Mouse (Mus musculus) CH12.LX (cell line): Measurements from ENCODE around the gene Gm17416. TPM values are rescaled to one million over a fixed set of nuclear protein-coding genes. Genes with fewer than 3 reads are reported as not detected.

Source experiments
- DNase-seq: peaks from one replicate; pipeline ENCODE4 v3.0.0-alpha.2; 2013; ENCODE audit errors: extremely low read depth
- H3K27ac ChIP-seq: 2 replicates; pipeline ENCODE4 v1.5.1; 2012; ENCODE audit warnings: low read depth, mild to moderate bottlenecking, control low read depth, moderate library complexity; ENCODE audit not compliant: insufficient read depth
- H3K27me3 ChIP-seq: replicated peaks from 2 replicates; pipeline ENCODE3; 2012; ENCODE audit warnings: inconsistent platforms
- H3K36me3 ChIP-seq, 2 experiments: replicated peaks in 1 of 2; 2 replicates each; pipeline versions ENCODE3 to v1.6.1; 2012; ENCODE audit warnings: inconsistent platforms in 1 of 2, low read length in 1 of 2, mild to moderate bottlenecking in 1 of 2, mixed read lengths in 1 of 2, moderate library complexity in 1 of 2; ENCODE audit not compliant: control insufficient read depth in 1 of 2, insufficient read depth in 1 of 2
- H3K4me1 ChIP-seq, 2 experiments: 2 replicates each; pipeline ENCODE4 v1.6.1; 2012; ENCODE audit warnings: inconsistent platforms in 1 of 2, moderate library complexity in 1 of 2; ENCODE audit not compliant: insufficient read depth in 2 of 2, control insufficient read depth in 1 of 2
- H3K4me2 ChIP-seq: 2 replicates; pipeline ENCODE4 v1.6.1; 2012; ENCODE audit warnings: low read depth, mild to moderate bottlenecking, control low read depth; ENCODE audit not compliant: poor library complexity, insufficient read depth, severe bottlenecking
- H3K4me3 ChIP-seq, 3 experiments: fragments of 150-350 bp in 1 of 3; sonication (generic) in 1 of 3; replicated peaks in 1 of 3; 2 replicates each; pipeline versions ENCODE3 to v1.5.1; 2011 to 2012; ENCODE audit warnings: low read depth in 2 of 3, low read length in 2 of 3, mild to moderate bottlenecking in 2 of 3, moderate library complexity in 2 of 3, control low read depth in 1 of 3, improper control_type of control experiment in 1 of 3, inconsistent platforms in 1 of 3, mixed read lengths in 1 of 3; ENCODE audit not compliant: poor library complexity in 1 of 3
- H3K79me2 ChIP-seq: replicated peaks from 2 replicates; pipeline ENCODE4 v1.6.1; 2012; ENCODE audit warnings: mild to moderate bottlenecking, moderate library complexity; ENCODE audit not compliant: control insufficient read depth, poor library complexity, insufficient read depth, severe bottlenecking; ENCODE audit errors: extremely low read depth
- H3K9ac ChIP-seq: 2 replicates; pipeline ENCODE4 v1.6.1; 2012; ENCODE audit warnings: low read depth, mild to moderate bottlenecking, control low read depth, moderate library complexity; ENCODE audit not compliant: insufficient read depth
- H3K9me3 ChIP-seq: replicated peaks from 2 replicates; pipeline ENCODE3; 2012; ENCODE audit warnings: low read length, inconsistent platforms, mixed read lengths
- CHD1 ChIP-seq: IDR thresholded peaks from 2 replicates; pipeline ENCODE4 v1.6.1; 2012; ENCODE audit warnings: low read depth, low read length, improper control_type of control experiment, inconsistent platforms
- CHD2 ChIP-seq: IDR thresholded peaks from 2 replicates; pipeline ENCODE4 v1.6.1; 2011; ENCODE audit warnings: low read length, improper control_type of control experiment
- CTCF ChIP-seq, 2 experiments: IDR thresholded peaks in 1 of 2; conservative IDR thresholded peaks in 1 of 2; 2 replicates each; pipeline ENCODE4 v1.5.1; 2011 to 2012; ENCODE audit warnings: low read depth in 2 of 2, low read length in 2 of 2, improper control_type of control experiment in 1 of 2, inconsistent platforms in 1 of 2, mild to moderate bottlenecking in 1 of 2, moderate library complexity in 1 of 2
- E2F4 ChIP-seq: IDR thresholded peaks from 2 replicates; pipeline ENCODE4 v1.6.1; 2011; ENCODE audit warnings: low read depth, low read length, improper control_type of control experiment; ENCODE audit not compliant: insufficient replicate concordance
- ELF1 ChIP-seq: IDR thresholded peaks from 2 replicates; pipeline ENCODE4 v1.6.1; 2014; ENCODE audit warnings: low read depth, mild to moderate bottlenecking, inconsistent platforms, low read length, improper control_type of control experiment
- GABPA ChIP-seq: IDR thresholded peaks from 2 replicates; pipeline ENCODE4 v1.6.1; 2012; ENCODE audit warnings: low read depth, low read length, improper control_type of control experiment, inconsistent platforms; ENCODE audit not compliant: insufficient replicate concordance
- HCFC1 ChIP-seq: IDR thresholded peaks from 2 replicates; pipeline ENCODE4 v1.6.1; 2012; ENCODE audit warnings: low read depth, mild to moderate bottlenecking, inconsistent platforms, low read length, improper control_type of control experiment
- IRF4 ChIP-seq: IDR thresholded peaks from 2 replicates; pipeline ENCODE4 v1.6.1; 2014; ENCODE audit warnings: low read depth, mild to moderate bottlenecking, inconsistent platforms, low read length, improper control_type of control experiment
- JUN ChIP-seq: IDR thresholded peaks from 2 replicates; pipeline ENCODE4 v1.6.1; 2011; ENCODE audit warnings: low read depth, mild to moderate bottlenecking, low read length, improper control_type of control experiment, moderate library complexity; ENCODE audit not compliant: insufficient read depth
- MAX ChIP-seq: IDR thresholded peaks from 2 replicates; pipeline ENCODE4 v1.6.1; 2011; ENCODE audit warnings: low read length, improper control_type of control experiment
- MAZ ChIP-seq: IDR thresholded peaks from 2 replicates; pipeline ENCODE4 v1.6.1; 2012; ENCODE audit warnings: low read depth, mild to moderate bottlenecking, inconsistent platforms, low read length, improper control_type of control experiment, moderate library complexity
- MXI1 ChIP-seq: IDR thresholded peaks from 2 replicates; pipeline ENCODE4 v1.6.1; 2011; ENCODE audit warnings: mild to moderate bottlenecking, low read depth, low read length, improper control_type of control experiment
- MYC ChIP-seq: IDR thresholded peaks from 2 replicates; pipeline ENCODE4 v1.6.1; 2011; ENCODE audit warnings: low read depth, mild to moderate bottlenecking, improper control_type of control experiment, low read length
- NELFE ChIP-seq: IDR thresholded peaks from 2 replicates; pipeline ENCODE4 v1.6.1; 2011; ENCODE audit warnings: low read depth, low read length, improper control_type of control experiment
- POLR2AphosphoS2 ChIP-seq: IDR thresholded peaks from 2 replicates; pipeline ENCODE4 v1.6.1; 2011; ENCODE audit warnings: low read depth, low read length, improper control_type of control experiment
- RAD21 ChIP-seq: IDR thresholded peaks from 2 replicates; pipeline ENCODE4 v1.6.1; 2011; ENCODE audit warnings: low read depth, mild to moderate bottlenecking, low read length, improper control_type of control experiment, moderate library complexity
- SMC3 ChIP-seq: IDR thresholded peaks from 2 replicates; pipeline ENCODE4 v1.6.1; 2011; ENCODE audit warnings: low read depth, low read length, improper control_type of control experiment
- TCF12 ChIP-seq: IDR thresholded peaks from 2 replicates; pipeline ENCODE4 v1.6.1; 2014; ENCODE audit warnings: low read depth, mild to moderate bottlenecking, inconsistent platforms, low read length, improper control_type of control experiment
- USF2 ChIP-seq: conservative IDR thresholded peaks from 2 replicates; pipeline ENCODE4 v1.6.1; 2011; ENCODE audit warnings: low read depth, low read length, improper control_type of control experiment
- ZC3H11A ChIP-seq: IDR thresholded peaks from 2 replicates; pipeline ENCODE4 v1.6.1; 2012; ENCODE audit warnings: low read depth, mild to moderate bottlenecking, inconsistent platforms, low read length, improper control_type of control experiment
- ZKSCAN1 ChIP-seq: IDR thresholded peaks from 2 replicates; pipeline ENCODE4 v1.6.1; 2012; ENCODE audit warnings: low read depth, inconsistent platforms, low read length, improper control_type of control experiment, borderline replicate concordance
- ZMIZ1 ChIP-seq: IDR thresholded peaks from 2 replicates; pipeline ENCODE4 v1.6.1; 2012; ENCODE audit warnings: low read depth, mild to moderate bottlenecking, inconsistent platforms, low read length, improper control_type of control experiment
- ZNF384 ChIP-seq: IDR thresholded peaks from 2 replicates; pipeline ENCODE4 v1.6.1; 2012; ENCODE audit warnings: low read depth, low read length, improper control_type of control experiment, inconsistent platforms
- dilution Hi-C: fragments of 300-500 bp; cut with MboI; formaldehyde crosslinking; loops from 2 replicates; pipeline ENCODE4 v1.14.3; 2020; ENCODE audit warnings: low sequenced_read_pairs; ENCODE audit not compliant: extremely low pct_unique_long_range_greater_than_20kb, extremely low pct_ligation_motif_present
- in situ Hi-C: fragments of 300-500 bp; cut with MboI; formaldehyde crosslinking; loops from 3 replicates; pipeline ENCODE4 v1.14.3; 2019; ENCODE audit warnings: low sequenced_read_pairs, low pct_ligation_motif_present, low pct_unique_long_range_greater_than_20kb, mixed read lengths
- polyA plus RNA-seq: library from polyadenylated mRNA; unstranded; fragments of >175 nt; gene quantifications from 2 replicates; pipeline ENCODE4 v1.2.1, GENCODE M21; 2012; ENCODE audit warnings: low read depth; ENCODE audit not compliant: insufficient read length
- total RNA-seq, 2 experiments: library from RNA; depleted of rRNA; stranded (reverse); fragments of 300-350 nt in 1 of 2; fragments of >200 nt in 1 of 2; gene quantifications; 2 replicates each; pipeline ENCODE4 v1.2.3; 2012 to 2014

Gene Gm17416
- total and polyA plus RNA-seq, 3 experiments: not detected

DNA sequence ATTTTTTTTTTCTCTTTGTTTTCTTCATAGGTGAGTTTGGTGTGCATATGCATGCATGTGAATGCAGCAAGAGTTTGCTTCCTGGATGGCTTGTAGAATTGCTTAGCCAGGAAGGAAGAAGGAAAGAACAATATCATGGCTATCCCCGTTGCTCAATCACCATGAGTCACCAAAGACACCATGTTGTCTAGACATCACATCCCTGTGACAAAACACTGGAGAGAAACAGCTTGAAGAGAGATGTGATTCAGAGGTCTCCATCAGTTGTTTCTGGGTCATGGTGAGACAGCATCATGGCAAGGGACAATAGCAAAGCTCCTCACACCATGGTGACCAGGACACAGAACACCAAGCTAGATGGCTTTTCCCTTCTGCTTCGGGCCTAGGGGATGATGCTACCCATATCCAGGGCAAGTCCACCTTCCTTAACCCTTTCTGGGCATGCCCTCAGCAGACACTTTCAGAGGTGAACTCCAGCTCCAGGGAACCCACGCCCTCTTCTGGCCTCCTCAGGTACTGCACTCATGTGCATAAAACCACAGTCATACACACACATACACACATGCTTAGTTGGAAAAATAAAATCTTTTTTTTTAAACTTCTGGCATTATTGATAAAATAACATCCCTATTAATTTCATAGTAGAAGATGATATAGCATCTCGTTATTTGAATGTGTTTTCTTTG lies 32.3 kb downstream of the Gm17416 start:
- Histone ChIP-seq H3K9ac (no peak overlapping the region), H3K36me3 (no peaks in the 10 kb centered on the region), H3K27ac (no peak overlapping the region), H3K4me2 (no peak overlapping the region), H3K79me2 (no peaks in the 10 kb centered on the region), H3K9me3 (peaks cover 9% of the 10 kb centered on the region), H3K4me1 (peaks cover 3 to 9% of the 10 kb centered on the region in 2 experiments; a peak in 2 of 4 replicates), H3K27me3 (peaks cover 7% of the 10 kb centered on the region), H3K4me3 (no peak overlapping the region)
- TF ChIP-seq E2F4 (no peak), CTCF (conservative IDR thresholded peaks at IDR 0.05 in 1 of 2, IDR thresholded peaks at IDR 0.05 in 1 of 2; ENCODE audit: low read depth in 2 of 2, low read length in 2 of 2) (0 out of 4 replicates have a peak, but pooled peaks have one; percentile 22 to 30)
- in situ Hi-C loops: no loop called here
- no peak for DNase-seq
- dilution Hi-C loops: no loop called here

- in situ Hi-C loops: no loop called here
- H3K9ac ChIP-seq: no peak within 1 kb of the TSS
- TF ChIP-seq ZC3H11A (no peak), TCF12 (no peak), SMC3 (peak; percentile 38; the same call in 1 of the 2 replicates), CTCF (conservative IDR thresholded peaks at IDR 0.05 in 1 of 2, IDR thresholded peaks at IDR 0.05 in 1 of 2; ENCODE audit: low read depth in 2 of 2, low read length in 2 of 2) (peak; percentile 26 to 69; a peak in 3 of 4 replicates), RAD21 (no peak; the same call in none of the 2 replicates)
- TF ChIP-seq, all 38 proteins: peak for 2
- H3K27ac ChIP-seq: no peak within 1 kb of the TSS
- no peaks in the 10 kb centered on the region for H3K36me3 ChIP-seq
- H3K79me2 ChIP-seq: no peaks in the 10 kb centered on the region
- H3K27me3 ChIP-seq: peaks cover 7% of the 10 kb centered on the region
- no peak within 1 kb of the TSS for H3K4me2 ChIP-seq
- no peak within 1 kb of the TSS for H3K4me3 ChIP-seq
- dilution Hi-C loops: no loop called here
- peak; percentile 37 for DNase-seq
- H3K4me1 ChIP-seq: peaks cover 0 to 2% of the 10 kb centered on the region in 2 experiments; a peak in 1 of 4 replicates
- peaks cover 13% of the 10 kb centered on the region for H3K9me3 ChIP-seq
Measured at GRCm38 (mm10) chr2:152604057-152604456, 34.9 kb downstream of the Gm17416 start, which contains the start of gene Defb36. TSS of gene Defb36 (plus strand) at chr2:152604327.

- H3K36me3 ChIP-seq: no peaks in the 10 kb centered on the region
- H3K4me1 ChIP-seq: 0 out of 4 replicates have a peak, but pooled peaks cover 0 to 2% of the 10 kb centered on the region in 2 experiments
- no peak for TF ChIP-seq GABPA
- TF ChIP-seq USF2: no peak
- no peak for TF ChIP-seq MAX
- no peak for TF ChIP-seq HCFC1
- TF ChIP-seq ELF1: no peak
- TF ChIP-seq MYC: no peak
- TF ChIP-seq NELFE: no peak
- TF ChIP-seq CHD2: no peak
- TF ChIP-seq TCF12: no peak
- no peak for TF ChIP-seq ZKSCAN1
- no peak for TF ChIP-seq ZNF384
- TF ChIP-seq MAZ: no peak
- TF ChIP-seq JUN: no peak
- TF ChIP-seq MXI1: no peak
- TF ChIP-seq ZMIZ1: no peak
- TF ChIP-seq IRF4: no peak
- TF ChIP-seq POLR2AphosphoS2: no peak
- TF ChIP-seq CHD1: no peak
- in situ Hi-C loops (no loop called here), dilution Hi-C loops (no loop called here)
- H3K9ac ChIP-seq: no peak overlapping the region
- no peak overlapping the region for H3K27ac ChIP-seq
- no peaks in the 10 kb centered on the region for H3K79me2 ChIP-seq
- no peak overlapping the region for H3K4me2 ChIP-seq
- H3K27me3 ChIP-seq: peaks cover 12% of the 10 kb centered on the region
- H3K9me3 ChIP-seq: peaks cover 4% of the 10 kb centered on the region
- no peak overlapping the region for H3K4me3 ChIP-seq
- no peak for DNase-seq
Measured at GRCm38 (mm10) chr2:152607746-152608145, 38.6 kb downstream of the Gm17416 start.
